Mouse (Mus musculus) neural tube, embryonic 13.5 days (tissue): Measurements from ENCODE around the gene Grin2c. TPM values are rescaled to one million over a fixed set of nuclear protein-coding genes. Genes with fewer than 3 reads are reported as not detected.

Experiments used
- ATAC-seq: fragments of 200-750 bp; cut with Nextera tagmentation; 2 replicates; pipeline ENCODE4 v1.8.0; 2017; ENCODE audit warnings: low read depth, mild to moderate bottlenecking, moderate TSS enrichment, moderate library complexity
- H3K27ac ChIP-seq: fragments of 300-500 bp; sonication (generic); replicated peaks from 2 replicates; pipeline ENCODE4 v1.5.1; 2015; ENCODE audit warnings: moderate library complexity, mild to moderate bottlenecking, inconsistent platforms
- H3K27me3 ChIP-seq: fragments of 300-500 bp; sonication (generic); 2 replicates; pipeline ENCODE4 v1.6.1; 2015; ENCODE audit warnings: mild to moderate bottlenecking, inconsistent platforms
- H3K36me3 ChIP-seq: fragments of 300-500 bp; sonication (generic); 2 replicates; pipeline ENCODE4 v1.6.1; 2015; ENCODE audit warnings: mild to moderate bottlenecking, inconsistent platforms
- H3K4me1 ChIP-seq: fragments of 300-500 bp; sonication (generic); replicated peaks from 2 replicates; pipeline ENCODE4 v1.6.1; 2015; ENCODE audit warnings: inconsistent platforms
- H3K4me2 ChIP-seq: fragments of 300-500 bp; sonication (generic); 2 replicates; pipeline ENCODE4 v1.6.1; 2015; ENCODE audit warnings: inconsistent platforms, mild to moderate bottlenecking, moderate library complexity
- H3K4me3 ChIP-seq: fragments of 300-500 bp; sonication (generic); 2 replicates; pipeline ENCODE4 v1.5.1; 2015; ENCODE audit warnings: mild to moderate bottlenecking, inconsistent platforms
- H3K9ac ChIP-seq: fragments of 300-500 bp; sonication (generic); 2 replicates; pipeline ENCODE4 v1.6.1; 2015; ENCODE audit warnings: moderate library complexity, mild to moderate bottlenecking, inconsistent platforms
- H3K9me3 ChIP-seq: fragments of 300-500 bp; sonication (generic); 2 replicates; pipeline ENCODE4 v1.6.1; 2016; ENCODE audit warnings: inconsistent platforms
- WGBS: fragments of 180-500 bp; shearing (Covaris S2); methylation state at CpG from one replicate; pipeline ENCODE4 v1.1.7; 2015; 5-methylcytosine and 5-hydroxymethylcytosine counted together
- polyA plus RNA-seq: library from polyadenylated mRNA; unstranded; fragments of >200 nt; fragmentation: Nextera tagmentation; extraction: Ambion mirVana; gene quantifications from 2 replicates; pipeline ENCODE4 v1.2.1, GENCODE M21; 2015

Gene Grin2c
- polyA plus RNA-seq, 1 experiment from 2014 or later = 0.57 TPM

- Histone ChIP-seq H3K36me3 (no peaks in the 10 kb centered on the region), H3K4me1 (peaks cover 13% of the 10 kb centered on the region), H3K4me3 (no peak overlapping the region), H3K9me3 (no peaks in the 10 kb centered on the region), H3K27ac (no peak overlapping the region), H3K27me3 (no peaks in the 10 kb centered on the region), H3K9ac (peak overlapping the region; percentile 26; the same call in 1 of the 2 replicates), H3K4me2 (no peak overlapping the region)
- WGBS = 84% methylated on average over 8 of the region's 8 CpGs
- no peak for ATAC-seq
Measured at GRCm38 (mm10) chr11:115282723-115283485, 15.9 kb upstream of the Grin2c start.

- no peaks in the 10 kb centered on the region for H3K36me3 ChIP-seq
- no peak overlapping the region for H3K4me2 ChIP-seq
- no peaks in the 10 kb centered on the region for H3K9me3 ChIP-seq
- ATAC-seq = no peak
- H3K9ac ChIP-seq = no peak overlapping the region
- H3K27ac ChIP-seq = 0 out of 2 replicates have a peak overlapping the region, but pooled peaks have one; percentile 33
- peaks cover 18% of the 10 kb centered on the region for H3K4me1 ChIP-seq
- H3K27me3 ChIP-seq = no peaks in the 10 kb centered on the region
- no peak overlapping the region for H3K4me3 ChIP-seq
- 78% methylated on average over 8 of the region's 8 CpGs for WGBS
Measured at GRCm38 (mm10) chr11:115282295-115282694, 15.3 kb upstream of the Grin2c start.

- Histone ChIP-seq H3K4me2 (no peak overlapping the region), H3K4me1 (peaks cover 28% of the 10 kb centered on the region), H3K36me3 (no peaks in the 10 kb centered on the region), H3K27me3 (no peaks in the 10 kb centered on the region), H3K4me3 (no peak overlapping the region), H3K9me3 (no peaks in the 10 kb centered on the region), H3K9ac (no peak overlapping the region), H3K27ac (no peak overlapping the region)
- no peak for ATAC-seq
- 81% methylated on average over 1 of the region's 1 CpGs for WGBS
Measured at GRCm38 (mm10) chr11:115279726-115280125, 12.7 kb upstream of the Grin2c start.

GRCm38 (mm10) chr11:115278176-115278575 is 11.1 kb upstream of the Grin2c start:
- H3K4me2 ChIP-seq = peak overlapping the region; percentile 68

GRCm38 (mm10) chr11:115277604-115277975 is 10.5 kb upstream of the Grin2c start:
- no peaks in the 10 kb centered on the region for H3K36me3 ChIP-seq
- peak overlapping the region; percentile 68 for H3K4me2 ChIP-seq
- H3K9ac ChIP-seq = peak overlapping the region; percentile 73
- peak overlapping the region; percentile 79 for H3K27ac ChIP-seq
- H3K4me1 ChIP-seq = peaks cover 35% of the 10 kb centered on the region
- H3K27me3 ChIP-seq = no peaks in the 10 kb centered on the region
- H3K9me3 ChIP-seq = no peaks in the 10 kb centered on the region
- WGBS = 17% methylated on average over 7 of the region's 7 CpGs
- no peak for ATAC-seq
- peak overlapping the region; percentile 72 for H3K4me3 ChIP-seq

More at GRCm38 (mm10) chr11:115278176-115278575, 11.1 kb upstream of the Grin2c start:
- no peak for ATAC-seq
- Histone ChIP-seq H3K27me3 (no peaks in the 10 kb centered on the region), H3K9me3 (no peaks in the 10 kb centered on the region), H3K4me3 (no peak overlapping the region; the same call in 1 of the 2 replicates), H3K27ac (no peak overlapping the region), H3K4me1 (peaks cover 33% of the 10 kb centered on the region), H3K9ac (no peak overlapping the region), H3K36me3 (no peaks in the 10 kb centered on the region)
- 76% methylated on average over 6 of the region's 6 CpGs for WGBS

GRCm38 (mm10) chr11:115276780-115277603 is 9.9 kb upstream of the Grin2c start, which contains the start of gene Fdxr:
Gene Fdxr, minus strand, starts transcription at chr11:115277050.
- under 1% methylated on average over 42 of the region's 42 CpGs for WGBS
- peak; percentile 97 for ATAC-seq
- peak within 1 kb of the TSS; percentile 87 for H3K4me2 ChIP-seq
- peak within 1 kb of the TSS; percentile 72 for H3K4me3 ChIP-seq
- peaks cover 35% of the 10 kb centered on the region for H3K4me1 ChIP-seq
- peak within 1 kb of the TSS; percentile 87 for H3K9ac ChIP-seq
- H3K27ac ChIP-seq = peak within 1 kb of the TSS; percentile 92
- no peaks in the 10 kb centered on the region for H3K9me3 ChIP-seq
- no peaks in the 10 kb centered on the region for H3K36me3 ChIP-seq
- no peaks in the 10 kb centered on the region for H3K27me3 ChIP-seq

- H3K9ac ChIP-seq = peak overlapping the region; percentile 87
- no peaks in the 10 kb centered on the region for H3K9me3 ChIP-seq
- peak overlapping the region; percentile 87 for H3K4me2 ChIP-seq
- H3K36me3 ChIP-seq = no peaks in the 10 kb centered on the region
- peak overlapping the region; percentile 92 for H3K27ac ChIP-seq
- 63% methylated on average over 3 of the region's 3 CpGs for WGBS
- ATAC-seq = no peak
- no peaks in the 10 kb centered on the region for H3K27me3 ChIP-seq
- H3K4me1 ChIP-seq = peaks cover 35% of the 10 kb centered on the region
- peak overlapping the region; percentile 72 for H3K4me3 ChIP-seq
Measured at GRCm38 (mm10) chr11:115275954-115276353, 8.9 kb upstream of the Grin2c start.

- no peak overlapping the region for H3K27ac ChIP-seq
- no peaks in the 10 kb centered on the region for H3K36me3 ChIP-seq
- H3K9me3 ChIP-seq = no peaks in the 10 kb centered on the region
- WGBS = 87% methylated on average over 6 of the region's 6 CpGs
- no peak overlapping the region for H3K4me3 ChIP-seq
- no peaks in the 10 kb centered on the region for H3K27me3 ChIP-seq
- no peak for ATAC-seq
- peaks cover 35% of the 10 kb centered on the region for H3K4me1 ChIP-seq
- peak overlapping the region; percentile 87 for H3K4me2 ChIP-seq
- H3K9ac ChIP-seq = peak overlapping the region; percentile 87
Measured at GRCm38 (mm10) chr11:115275509-115275908, 8.5 kb upstream of the Grin2c start.

GRCm38 (mm10) chr11:115274771-115275170 is 7.7 kb upstream of the Grin2c start:
- Histone ChIP-seq H3K4me3 (no peak overlapping the region), H3K4me2 (no peak overlapping the region), H3K9me3 (no peaks in the 10 kb centered on the region), H3K27me3 (no peaks in the 10 kb centered on the region; the same call in 1 of the 2 replicates), H3K27ac (no peak overlapping the region), H3K4me1 (peaks cover 40% of the 10 kb centered on the region), H3K36me3 (no peaks in the 10 kb centered on the region), H3K9ac (no peak overlapping the region)
- no peak for ATAC-seq
- WGBS = 80% methylated on average over 6 of the region's 6 CpGs

GRCm38 (mm10) chr11:115274178-115274577 is 7.1 kb upstream of the Grin2c start:
- H3K9me3 ChIP-seq = no peaks in the 10 kb centered on the region
- no peak overlapping the region for H3K4me2 ChIP-seq
- H3K27me3 ChIP-seq = peaks cover 5% of the 10 kb centered on the region
- peaks cover 40% of the 10 kb centered on the region for H3K4me1 ChIP-seq
- peaks cover 6% of the 10 kb centered on the region for H3K36me3 ChIP-seq
- WGBS = 88% methylated on average over 7 of the region's 7 CpGs
- H3K9ac ChIP-seq = no peak overlapping the region
- H3K4me3 ChIP-seq = no peak overlapping the region
- ATAC-seq = no peak
- no peak overlapping the region for H3K27ac ChIP-seq

- H3K27ac ChIP-seq = no peak overlapping the region
- H3K9ac ChIP-seq = no peak overlapping the region
- ATAC-seq = no peak
- H3K27me3 ChIP-seq = peaks cover 9% of the 10 kb centered on the region
- no peak overlapping the region for H3K4me2 ChIP-seq
- no peak overlapping the region for H3K4me3 ChIP-seq
- H3K4me1 ChIP-seq = peaks cover 40% of the 10 kb centered on the region
- whole genome bisulfite sequencing = 73% methylated on average over 7 of the region's 7 CpGs
- no peaks in the 10 kb centered on the region for H3K9me3 ChIP-seq
- peaks cover 10% of the 10 kb centered on the region for H3K36me3 ChIP-seq
Measured at GRCm38 (mm10) chr11:115273735-115274134, 6.7 kb upstream of the Grin2c start.

- Histone ChIP-seq H3K4me3 (no peak overlapping the region), H3K27ac (no peak overlapping the region), H3K27me3 (peaks cover 16% of the 10 kb centered on the region), H3K4me1 (peaks cover 36% of the 10 kb centered on the region), H3K9ac (no peak overlapping the region), H3K4me2 (no peak overlapping the region), H3K36me3 (peaks cover 17% of the 10 kb centered on the region), H3K9me3 (no peaks in the 10 kb centered on the region)
- WGBS = 72% methylated on average over 10 of the region's 10 CpGs
- ATAC-seq = no peak
Measured at GRCm38 (mm10) chr11:115272894-115273498, 6.0 kb upstream of the Grin2c start.
